Mouse (Mus musculus) kidney, embryonic 16.5 days (tissue): Measurements from ENCODE around the gene Mynn. TPM values are rescaled to one million over a fixed set of nuclear protein-coding genes. Genes with fewer than 3 reads are reported as not detected.
"Not testable (repeated sequence)": the region's sequence is repeated elsewhere in the genome, so short reads cannot be mapped to it uniquely, and the experiment has no call there.

Source experiments
- ATAC-seq: fragments of 200-750 bp; cut with Nextera tagmentation; 2 replicates; pipeline ENCODE4 v1.8.0; 2017; ENCODE audit warnings: moderate TSS enrichment; ENCODE audit not compliant: low FRiP score, low TSS enrichment
- H3K27ac ChIP-seq: fragments of 300-500 bp; sonication (generic); 2 replicates; pipeline ENCODE4 v1.5.1; 2014; ENCODE audit warnings: low read length
- H3K27me3 ChIP-seq: fragments of 300-500 bp; sonication (generic); 2 replicates; pipeline ENCODE4 v1.6.1; 2014; ENCODE audit warnings: low read length, control low read depth, mixed read lengths; ENCODE audit not compliant: insufficient read depth
- H3K36me3 ChIP-seq: fragments of 300-500 bp; sonication (generic); 2 replicates; pipeline ENCODE4 v1.6.1; 2014; ENCODE audit warnings: low read length, control low read depth, mixed read lengths; ENCODE audit not compliant: insufficient read depth
- H3K4me1 ChIP-seq: fragments of 300-500 bp; sonication (generic); 2 replicates; pipeline ENCODE4 v1.6.1; 2014; ENCODE audit warnings: low read length, control low read depth, mixed read lengths; ENCODE audit not compliant: insufficient read depth
- H3K4me2 ChIP-seq: fragments of 300-500 bp; sonication (generic); replicated peaks from 2 replicates; pipeline ENCODE4 v1.6.1; 2014; ENCODE audit warnings: low read depth, low read length
- H3K4me3 ChIP-seq: fragments of 300-500 bp; sonication (generic); 2 replicates; pipeline ENCODE4 v1.5.1; 2014; ENCODE audit warnings: mild to moderate bottlenecking, low read length
- H3K9ac ChIP-seq: fragments of 300-500 bp; sonication (generic); replicated peaks from 2 replicates; pipeline ENCODE4 v1.6.1; 2014; ENCODE audit warnings: low read length
- H3K9me3 ChIP-seq: fragments of 300-500 bp; sonication (generic); 2 replicates; pipeline ENCODE4 v1.6.1; 2016; ENCODE audit warnings: low read length, control low read depth
- WGBS: fragments of 180-500 bp; shearing (Covaris S2); extraction: QIAGEN DNeasy Blood & Tissue Kit; methylation state at CpG from one replicate; pipeline ENCODE4 v1.1.7; 2014; 5-methylcytosine and 5-hydroxymethylcytosine counted together
- polyA plus RNA-seq: library from polyadenylated mRNA; unstranded; fragments of >200 nt; fragmentation: Nextera tagmentation; extraction: Ambion mirVana; gene quantifications from 2 replicates; pipeline ENCODE4 v1.2.1, GENCODE M21; 2015

Mynn gene
- 41.9 and 42.6 TPM in 2 replicates for polyA plus RNA-seq

- peak within 1 kb of the TSS; percentile 78 for H3K4me3 ChIP-seq
- H3K4me2 ChIP-seq = peak within 1 kb of the TSS; percentile 93
- peak; percentile 95 for ATAC-seq
- under 1% methylated on average over 40 of the region's 40 CpGs for WGBS
- no peaks in the 10 kb centered on the region for H3K9me3 ChIP-seq
- peaks cover 15% of the 10 kb centered on the region for H3K36me3 ChIP-seq
- 0 out of 2 replicates have a peak, but pooled peaks cover 12% of the 10 kb centered on the region for H3K27me3 ChIP-seq
- peaks cover 19% of the 10 kb centered on the region for H3K4me1 ChIP-seq
- peak within 1 kb of the TSS; percentile 93 for H3K9ac ChIP-seq
- peak within 1 kb of the TSS; percentile 99 for H3K27ac ChIP-seq
Observed at GRCm38 (mm10) chr3:30602065-30602739, at the start of gene Mynn. TSS of gene Mynn (plus strand) at chr3:30602065.

DNA sequence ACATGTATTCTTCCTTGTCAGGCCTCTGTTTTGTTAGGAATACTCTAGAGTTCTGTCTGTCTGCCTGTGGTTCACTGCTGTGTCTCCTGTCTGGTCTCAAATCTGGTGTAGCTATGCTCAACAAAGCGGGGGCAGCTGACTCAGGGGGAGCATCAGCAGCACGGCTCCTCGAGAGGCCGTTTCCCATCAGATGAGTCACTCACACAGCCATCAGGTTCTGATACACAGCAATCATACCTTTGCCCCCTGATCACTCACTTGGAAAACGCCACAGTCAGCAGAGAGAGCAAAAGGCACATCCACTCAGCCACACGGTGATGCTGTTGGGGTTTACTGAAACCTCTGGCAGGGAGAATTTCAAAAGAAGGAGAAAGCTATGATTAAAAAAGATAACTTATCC is 48.1 kb upstream of the Mynn start:
- Histone ChIP-seq H3K9me3 (0 out of 2 replicates have a peak, but pooled peaks cover 2% of the 10 kb centered on the region), H3K4me3 (no peak overlapping the region)
- 0 out of 2 replicates have a peak, but pooled peaks have one; percentile 57 for ATAC-seq

DNA sequence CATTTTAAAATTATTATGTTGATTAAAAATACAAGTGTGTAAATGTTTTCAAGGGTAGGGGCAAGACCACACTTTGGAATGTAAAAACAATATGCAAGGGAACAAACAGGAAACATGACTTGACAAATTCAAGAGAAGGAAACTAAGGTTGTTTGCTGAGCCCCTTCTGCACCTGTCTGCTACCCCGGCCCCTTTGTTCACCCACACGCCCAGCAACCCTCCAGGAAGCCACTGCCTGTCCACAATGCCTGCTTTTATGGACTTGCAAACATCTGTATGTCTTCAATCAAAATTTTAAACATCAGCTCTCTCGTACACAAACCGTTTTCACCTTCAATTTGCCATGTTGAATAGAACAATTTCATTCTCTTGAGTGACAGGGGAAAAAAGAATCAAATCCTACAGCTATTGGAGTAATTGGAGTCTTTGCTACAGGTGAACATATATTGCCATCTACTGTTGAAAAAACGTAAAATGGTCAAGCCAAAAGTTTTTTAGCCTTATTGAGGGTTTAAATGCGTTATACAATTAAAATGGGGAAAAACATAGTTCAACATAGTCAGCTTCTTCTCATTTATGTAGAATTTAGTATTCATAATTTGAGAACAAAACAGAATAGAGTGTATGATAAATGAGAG is 41.1 kb upstream of the Mynn start:
- no peaks in the 10 kb centered on the region for H3K4me1 ChIP-seq
- WGBS = 54% methylated on average over 6 of the region's 6 CpGs
- no peak overlapping the region for H3K9ac ChIP-seq
- no peak overlapping the region for H3K27ac ChIP-seq
- no peaks in the 10 kb centered on the region for H3K9me3 ChIP-seq
- H3K36me3 ChIP-seq = no peaks in the 10 kb centered on the region
- no peak overlapping the region for H3K4me3 ChIP-seq
- H3K27me3 ChIP-seq = no peaks in the 10 kb centered on the region
- no peak for ATAC-seq
- no peak overlapping the region for H3K4me2 ChIP-seq

More for the DNA sequence above, 48.1 kb upstream of the Mynn start:
- Histone ChIP-seq H3K36me3 (no peaks in the 10 kb centered on the region), H3K27me3 (no peaks in the 10 kb centered on the region), H3K4me1 (0 out of 2 replicates have a peak, but pooled peaks cover 2% of the 10 kb centered on the region), H3K4me2 (no peak overlapping the region), H3K27ac (no peak overlapping the region), H3K9ac (no peak overlapping the region)
- 42% methylated on average over 6 of the region's 6 CpGs for WGBS

DNA sequence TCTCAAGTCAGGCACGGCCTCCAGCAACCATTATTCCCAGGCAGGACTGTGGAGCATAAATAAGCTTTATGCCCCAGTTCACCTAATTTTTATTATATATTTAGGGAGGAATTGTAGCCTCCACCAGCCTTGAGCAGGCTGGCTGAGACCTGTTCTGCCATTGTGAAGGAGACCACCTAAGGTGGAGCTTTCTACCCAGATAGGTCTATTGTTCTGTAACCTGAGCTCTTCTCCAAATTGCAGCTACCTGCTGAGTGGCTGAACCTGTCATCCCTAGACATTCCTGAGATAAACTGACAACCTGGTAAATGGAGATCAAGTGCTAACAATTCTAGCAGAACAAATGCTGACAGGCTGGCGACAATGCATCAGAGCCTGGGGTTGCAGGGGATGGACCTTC is 35.5 kb upstream of the Mynn start:
- H3K36me3 ChIP-seq, H3K4me2 ChIP-seq, H3K4me1 ChIP-seq, ATAC-seq, H3K4me3 ChIP-seq, H3K27me3 ChIP-seq, H3K9ac ChIP-seq, H3K27ac ChIP-seq, H3K9me3 ChIP-seq: not testable (repeated sequence)
- no CpG with 5 or more reads among the region's 2 CpGs for WGBS

- WGBS = 16% methylated on average over 2 of the region's 2 CpGs
Observed at GRCm38 (mm10) chr3:30573549-30573948, 28.3 kb upstream of the Mynn start.

DNA sequence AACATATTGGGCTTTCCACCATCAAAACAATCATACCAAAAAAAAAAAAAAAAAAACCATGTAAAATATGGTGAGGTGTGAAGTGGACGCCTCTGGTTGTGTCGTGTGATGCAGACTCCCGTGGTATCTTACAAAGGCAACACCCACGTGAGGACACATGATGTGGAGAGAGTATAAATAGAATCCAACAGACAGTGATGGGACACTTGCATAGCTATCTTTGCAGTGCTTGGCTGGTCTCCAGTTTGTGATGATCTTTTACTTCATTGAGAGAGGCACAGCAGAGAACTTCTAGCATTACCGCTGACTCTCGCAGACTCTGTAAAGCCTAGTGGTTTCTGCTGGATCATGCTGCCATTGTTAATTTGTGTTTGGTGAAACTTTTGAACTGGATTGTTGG is 13.0 kb upstream of the Mynn start:
- H3K9me3 ChIP-seq = no peaks in the 10 kb centered on the region
- ATAC-seq = no peak
- H3K27me3 ChIP-seq = no peaks in the 10 kb centered on the region
- no peak overlapping the region for H3K4me2 ChIP-seq
- no peak overlapping the region for H3K4me3 ChIP-seq
- H3K27ac ChIP-seq = no peak overlapping the region
- H3K4me1 ChIP-seq = no peaks in the 10 kb centered on the region
- 80% methylated on average over 6 of the region's 6 CpGs for WGBS
- H3K9ac ChIP-seq = no peak overlapping the region
- no peaks in the 10 kb centered on the region for H3K36me3 ChIP-seq

More at GRCm38 (mm10) chr3:30573549-30573948, 28.3 kb upstream of the Mynn start:
- Histone ChIP-seq H3K27ac (no peak overlapping the region), H3K9me3 (no peaks in the 10 kb centered on the region), H3K4me2 (no peak overlapping the region), H3K4me3 (no peak overlapping the region), H3K9ac (no peak overlapping the region), H3K36me3 (no peaks in the 10 kb centered on the region), H3K27me3 (no peaks in the 10 kb centered on the region), H3K4me1 (no peaks in the 10 kb centered on the region)
- no peak for ATAC-seq

DNA sequence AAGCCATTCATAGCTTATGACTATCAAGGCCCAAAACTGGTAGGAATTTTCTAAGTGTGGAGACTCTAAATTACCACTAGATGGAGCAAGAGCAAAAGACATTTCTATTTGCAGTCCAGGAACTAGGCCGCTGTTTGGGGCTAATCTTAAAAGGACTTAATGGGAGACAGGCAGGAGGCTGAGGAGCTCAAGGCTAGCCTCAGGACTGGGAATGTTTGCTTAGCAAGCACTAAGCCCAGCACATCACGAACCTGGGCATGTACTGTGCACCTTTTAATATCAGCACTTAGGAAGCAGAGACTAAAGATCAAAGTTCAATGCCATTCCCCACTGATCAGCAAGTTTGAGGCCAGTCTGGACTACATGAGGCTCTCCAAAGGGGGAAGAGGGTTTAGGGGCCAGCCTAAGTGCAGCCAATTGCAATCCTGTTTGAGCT is 9.4 kb upstream of the Mynn start:
- Histone ChIP-seq H3K4me1 (0 out of 2 replicates have a peak, but pooled peaks cover 2% of the 10 kb centered on the region), H3K36me3 (no peaks in the 10 kb centered on the region), H3K27me3 (0 out of 2 replicates have a peak, but pooled peaks cover 2% of the 10 kb centered on the region), H3K4me3 (no peak overlapping the region), H3K4me2 (no peak overlapping the region), H3K9ac (no peak overlapping the region), H3K27ac (no peak overlapping the region), H3K9me3 (no peaks in the 10 kb centered on the region)
- WGBS = 2% methylated on average over 2 of the region's 2 CpGs
- ATAC-seq = peak; percentile 55

DNA sequence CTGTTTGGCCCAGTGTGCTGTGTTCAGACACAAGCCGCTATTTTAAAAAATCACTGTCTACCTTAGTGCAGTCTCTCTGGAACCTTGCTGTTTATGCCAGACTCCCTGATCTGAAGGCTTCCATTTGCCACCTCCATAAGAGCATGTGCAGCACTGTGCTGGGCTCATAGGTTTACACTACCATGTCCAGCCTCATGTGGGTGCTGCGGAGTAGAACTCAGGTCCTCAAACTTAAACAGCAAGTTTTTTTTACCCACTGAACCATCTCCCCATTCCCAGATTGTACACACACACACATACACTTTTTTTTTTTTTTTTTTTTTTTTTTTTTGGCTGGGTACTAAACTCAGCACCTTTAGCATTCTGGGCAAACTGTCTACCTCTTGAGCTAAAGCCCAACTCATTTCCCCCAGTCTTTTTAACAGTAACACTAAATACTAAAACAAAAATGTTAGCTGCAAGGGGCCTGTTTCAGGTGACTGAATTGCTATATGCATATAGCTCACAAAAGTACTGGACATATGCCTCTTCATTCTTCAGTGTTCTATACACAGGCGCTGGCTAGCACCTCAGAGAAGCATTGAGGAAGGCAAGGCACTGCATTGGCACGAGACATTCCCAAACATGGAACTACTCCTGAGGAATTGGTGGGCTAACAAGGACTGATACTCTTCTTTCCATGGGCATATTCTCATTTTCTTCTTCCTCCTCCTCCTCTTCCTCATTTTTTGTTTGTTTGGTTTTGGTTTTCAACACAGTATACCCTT is 8.0 kb upstream of the Mynn start:
- no peak overlapping the region for H3K9ac ChIP-seq
- peak; percentile 44; the same call in 1 of the 2 replicates for ATAC-seq
- no peak overlapping the region for H3K4me2 ChIP-seq
- WGBS = 73% methylated on average over 4 of the region's 4 CpGs
- no peaks in the 10 kb centered on the region for H3K36me3 ChIP-seq
- 0 out of 2 replicates have a peak, but pooled peaks cover 2% of the 10 kb centered on the region for H3K4me1 ChIP-seq
- H3K4me3 ChIP-seq = no peak overlapping the region
- H3K27ac ChIP-seq = no peak overlapping the region
- H3K27me3 ChIP-seq = 0 out of 2 replicates have a peak, but pooled peaks cover 12% of the 10 kb centered on the region
- no peaks in the 10 kb centered on the region for H3K9me3 ChIP-seq

DNA sequence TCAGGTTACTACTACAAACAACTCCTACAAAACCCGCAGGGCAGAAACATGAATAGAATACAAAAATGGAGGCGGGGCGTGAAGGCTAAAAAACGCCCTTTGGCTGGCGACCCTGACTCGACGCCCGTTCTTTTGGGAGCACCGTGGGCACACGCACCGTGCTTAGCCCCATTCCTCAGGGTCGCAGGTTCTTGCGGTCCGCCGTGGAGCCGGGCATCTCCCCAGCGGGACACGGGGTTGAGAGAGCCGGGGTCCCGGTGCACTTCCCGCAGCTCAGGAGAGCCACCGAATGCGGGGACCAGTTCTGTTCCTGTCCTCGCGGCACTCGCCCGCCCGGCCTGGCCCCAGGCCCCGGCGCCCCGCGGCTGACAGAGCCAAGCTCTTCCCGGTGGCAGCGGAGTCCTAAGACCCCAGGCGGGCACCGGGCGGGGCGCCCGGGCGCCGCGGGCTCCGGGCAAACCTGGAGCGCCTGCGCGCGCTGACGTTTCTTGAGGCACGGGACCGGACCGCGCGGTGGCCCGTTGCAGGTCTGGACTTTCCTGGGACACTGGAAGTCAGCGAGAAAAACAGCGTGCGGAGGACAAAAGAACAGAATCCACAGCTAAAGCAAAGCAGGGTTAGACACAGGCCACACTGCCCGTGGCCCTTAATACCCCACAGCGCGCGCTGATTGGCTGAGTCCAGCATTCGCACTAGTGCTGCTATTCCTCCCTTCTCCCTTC is 6.6 kb upstream of the Mynn start:
- ATAC-seq = peak; percentile 61; the same call in 1 of the 2 replicates
- H3K4me1 ChIP-seq = peaks cover 13% of the 10 kb centered on the region
- H3K36me3 ChIP-seq = no peaks in the 10 kb centered on the region
- H3K27me3 ChIP-seq = 0 out of 2 replicates have a peak, but pooled peaks cover 12% of the 10 kb centered on the region
- H3K4me2 ChIP-seq = peak overlapping the region; percentile 76
- H3K4me3 ChIP-seq = peak overlapping the region; percentile 67
- under 1% methylated on average over 62 of the region's 62 CpGs for WGBS
- H3K9me3 ChIP-seq = no peaks in the 10 kb centered on the region
- H3K27ac ChIP-seq = peak overlapping the region; percentile 2; the same call in 1 of the 2 replicates
- H3K9ac ChIP-seq = peak overlapping the region; percentile 81
